Mouse (Mus musculus): ENCODE data around the gene Ltbp1.

- TF ChIP-seq CTCF (IDR thresholded peaks at IDR 0.05; ENCODE audit: extremely low read depth, insufficient read depth, insufficient read length, insufficient replicate concordance): no peak
- no peak for TF ChIP-seq POLR2A (IDR thresholded peaks at IDR 0.05; ENCODE audit: low read depth, low read length)
Measured at GRCm38 (mm10) chr17:74959481-74960245, 45.7 kb upstream of the Ltbp1 start.

Data from spleen, adult 2 months (tissue).